Mouse (Mus musculus) liver, embryonic 14.5 days (tissue): ENCODE measurements around the gene Mbnl2. TPM values are rescaled to one million over a fixed set of nuclear protein-coding genes. Genes with fewer than 3 reads are reported as not detected.

Experiments
- ATAC-seq: fragments of 200-750 bp; cut with Nextera tagmentation; 2 replicates; pipeline ENCODE4 v1.8.0; 2017; ENCODE audit warnings: moderate number of reproducible peaks, mild to moderate bottlenecking, moderate library complexity; ENCODE audit not compliant: insufficient read depth
- DNase-seq, 3 experiments: peaks; one replicate each; pipeline ENCODE4 v3.0.0-alpha.2; 2012 to 2013; ENCODE audit warnings: low read depth in 3 of 3, low spot score in 3 of 3
- H3K27ac ChIP-seq: fragments of 300-500 bp; sonication (generic); 2 replicates; pipeline ENCODE4 v1.5.1; 2014; ENCODE audit warnings: moderate library complexity, mild to moderate bottlenecking, control low read depth, inconsistent platforms
- H3K27me3 ChIP-seq: fragments of 300-500 bp; sonication (generic); 2 replicates; pipeline ENCODE4 v1.6.1; 2014; ENCODE audit warnings: mild to moderate bottlenecking, low read length, moderate library complexity; ENCODE audit not compliant: control insufficient read depth, insufficient read depth
- H3K36me3 ChIP-seq: fragments of 300-500 bp; sonication (generic); replicated peaks from 2 replicates; pipeline ENCODE4 v1.6.1; 2014; ENCODE audit warnings: low read depth; ENCODE audit not compliant: control insufficient read depth, insufficient read depth
- H3K4me1 ChIP-seq, 2 experiments: fragments of 200-500 bp in 1 of 2; fragments of 300-500 bp in 1 of 2; sonication (generic) in 1 of 2; replicated peaks; 2 replicates each; pipeline ENCODE4 v1.6.1; 2012 to 2014; ENCODE audit warnings: antibody characterized with exemption in 1 of 2, inconsistent platforms in 1 of 2, low read length in 1 of 2; ENCODE audit not compliant: control insufficient read depth in 2 of 2, insufficient read depth in 2 of 2
- H3K4me2 ChIP-seq: fragments of 300-500 bp; sonication (generic); 2 replicates; pipeline ENCODE4 v1.6.1; 2014; ENCODE audit warnings: low read depth, mild to moderate bottlenecking, control low read depth, moderate library complexity
- H3K4me3 ChIP-seq, 2 experiments: fragments of 200-500 bp in 1 of 2; fragments of 300-500 bp in 1 of 2; sonication (generic) in 1 of 2; 2 replicates each; pipeline ENCODE4 v1.5.1; 2012 to 2014; ENCODE audit warnings: low read depth in 2 of 2, low read length in 2 of 2, mild to moderate bottlenecking in 2 of 2, control low read depth in 1 of 2, inconsistent platforms in 1 of 2, moderate library complexity in 1 of 2; ENCODE audit not compliant: insufficient read depth in 1 of 2
- H3K9ac ChIP-seq: fragments of 300-500 bp; sonication (generic); replicated peaks from 2 replicates; pipeline ENCODE4 v1.6.1; 2014; ENCODE audit warnings: mild to moderate bottlenecking, control low read depth, moderate library complexity
- H3K9me3 ChIP-seq: fragments of 300-500 bp; sonication (generic); 2 replicates; pipeline ENCODE4 v1.6.1; 2016; ENCODE audit warnings: low read length, mixed read lengths; ENCODE audit not compliant: control insufficient read depth
- CTCF ChIP-seq: IDR thresholded peaks from 2 replicates; pipeline ENCODE4 v1.5.1; 2016; ENCODE audit warnings: antibody characterized with exemption, low read depth, control low read depth
- EP300 ChIP-seq: IDR thresholded peaks from 2 replicates; pipeline ENCODE4 v1.6.1; 2016; ENCODE audit warnings: antibody characterized with exemption, low read depth
- WGBS: fragments of 180-500 bp; shearing (Covaris S2); extraction: QIAGEN DNeasy Blood & Tissue Kit; methylation state at CpG from one replicate; pipeline ENCODE4 v1.1.7; 2014; ENCODE audit not compliant: insufficient replicate concordance; 5-methylcytosine and 5-hydroxymethylcytosine counted together
- polyA plus RNA-seq, 2 experiments: library from polyadenylated mRNA; depleted of rRNA in 1 of 2; stranded (reverse) in 1 of 2; unstranded in 1 of 2; fragments of >200 nt; fragmentation: Nextera tagmentation in 1 of 2; extraction: Ambion mirVana in 1 of 2; gene quantifications; 2 replicates each; pipeline versions ENCODE4 v1.2.1 to v1.2.3; 2012 to 2014

Gene Mbnl2
- polyA plus RNA-seq, 2 experiments: 6.5 to 13.5 TPM

DNA sequence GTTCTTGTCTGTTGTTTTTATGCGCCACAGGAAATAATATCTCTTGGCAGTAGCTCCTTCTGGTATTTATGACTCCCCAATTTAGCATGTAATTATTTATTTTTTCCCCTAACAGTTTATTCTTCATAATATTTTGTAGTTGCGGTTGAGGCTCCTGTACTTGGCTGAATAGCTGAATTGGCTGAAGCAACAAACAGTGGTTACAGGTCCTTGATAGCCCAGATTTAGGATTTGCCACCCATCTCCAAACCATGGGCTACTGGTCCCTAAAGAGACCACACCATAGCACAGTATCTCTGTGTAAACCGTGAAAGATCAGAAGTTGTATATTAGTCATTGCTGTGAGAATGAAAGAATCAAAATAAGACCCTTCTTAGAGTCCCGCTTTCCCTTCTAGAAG lies 25.3 kb downstream of the Mbnl2 start:
- 78% methylated on average over 4 of the region's 4 CpGs for WGBS
- no peaks in the 10 kb centered on the region for H3K36me3 ChIP-seq
- H3K27me3 ChIP-seq: no peaks in the 10 kb centered on the region
- H3K4me1 ChIP-seq: peaks cover 0 to 19% of the 10 kb centered on the region in 2 experiments; a peak in 2 of 4 replicates
- no peak overlapping the region for H3K27ac ChIP-seq
- no peak overlapping the region for H3K9ac ChIP-seq
- no peak for TF ChIP-seq CTCF
- TF ChIP-seq EP300: no peak
- no peak overlapping the region for H3K4me2 ChIP-seq
- no peak for ATAC-seq
- no peak for DNase-seq
- no peak overlapping the region for H3K4me3 ChIP-seq
- no peaks in the 10 kb centered on the region for H3K9me3 ChIP-seq

DNA sequence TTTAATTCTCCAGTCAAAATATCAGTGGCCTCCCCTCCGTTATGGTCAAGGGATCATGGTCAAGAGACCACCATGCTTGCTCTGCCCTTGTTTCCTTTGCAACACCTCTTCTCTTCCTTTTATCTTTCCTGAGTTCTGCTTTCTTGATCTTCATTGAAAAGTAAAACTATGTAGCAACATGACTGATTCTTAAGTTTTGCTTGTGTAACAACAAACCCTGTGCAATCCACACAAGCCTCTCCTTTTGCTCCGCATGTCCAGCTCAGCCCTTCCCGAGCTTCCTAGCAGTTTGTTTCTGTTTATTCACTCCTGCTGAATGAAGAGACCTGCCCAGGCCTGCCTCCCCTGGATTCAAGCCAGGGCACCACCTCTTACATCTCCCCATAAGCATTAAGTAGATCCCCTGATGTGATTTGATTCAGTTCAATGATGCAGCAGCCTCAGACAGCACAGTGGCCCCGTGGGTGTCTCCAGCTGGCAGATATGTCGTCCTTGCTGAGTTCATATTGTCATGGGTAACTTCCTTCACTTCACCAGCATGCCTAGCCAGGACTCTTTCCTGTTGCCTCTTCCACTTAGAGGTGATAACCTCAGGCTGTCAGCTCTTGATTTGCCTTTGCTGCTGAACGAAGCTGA lies 27.6 kb downstream of the Mbnl2 start:
- no peaks in the 10 kb centered on the region for H3K27me3 ChIP-seq
- 26% methylated on average over 6 of the region's 6 CpGs for WGBS
- H3K9ac ChIP-seq: no peak overlapping the region
- H3K27ac ChIP-seq: no peak overlapping the region
- no peaks in the 10 kb centered on the region for H3K36me3 ChIP-seq
- no peaks in the 10 kb centered on the region for H3K9me3 ChIP-seq
- H3K4me3 ChIP-seq: no peak overlapping the region
- peaks cover 0 to 16% of the 10 kb centered on the region in 2 experiments; a peak in 2 of 4 replicates for H3K4me1 ChIP-seq
- H3K4me2 ChIP-seq: no peak overlapping the region
- ATAC-seq (no peak), DNase-seq (no peak)
- TF ChIP-seq EP300 (no peak), CTCF (no peak)

DNA sequence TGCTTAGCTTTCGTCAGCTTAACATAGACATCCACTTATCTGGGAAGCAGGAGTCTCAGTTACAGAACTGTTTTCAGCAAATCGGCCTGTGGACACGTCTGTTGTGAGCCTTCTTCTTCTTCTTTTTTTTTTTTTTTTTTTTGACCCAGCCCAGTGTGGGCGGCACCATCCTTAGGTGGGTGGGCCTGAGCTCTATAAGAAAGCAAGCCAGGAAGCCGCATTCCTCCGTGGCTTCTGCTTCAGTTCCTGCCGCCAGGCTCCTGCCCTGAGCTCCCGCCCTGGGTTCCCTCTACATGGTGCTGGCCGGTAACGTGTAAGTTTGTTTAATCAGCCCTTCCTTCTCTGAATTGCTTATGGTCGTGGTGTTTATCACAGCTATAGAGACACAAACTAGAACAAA lies 30.8 kb downstream of the Mbnl2 start:
- Histone ChIP-seq H3K9me3 (no peaks in the 10 kb centered on the region), H3K9ac (no peak overlapping the region), H3K27ac (no peak overlapping the region), H3K27me3 (no peaks in the 10 kb centered on the region), H3K36me3 (no peaks in the 10 kb centered on the region), H3K4me2 (peak overlapping the region; percentile 37), H3K4me3 (no peak overlapping the region), H3K4me1 (peaks cover 0 to 17% of the 10 kb centered on the region in 2 experiments; a peak in 2 of 4 replicates)
- TF ChIP-seq EP300 (no peak), CTCF (no peak)
- DNase-seq: peak; percentile 16 to 26 (median 17)
- ATAC-seq: peak; percentile 65; the same call in 1 of the 2 replicates
- WGBS: 14% methylated on average over 11 of the region's 11 CpGs

DNA sequence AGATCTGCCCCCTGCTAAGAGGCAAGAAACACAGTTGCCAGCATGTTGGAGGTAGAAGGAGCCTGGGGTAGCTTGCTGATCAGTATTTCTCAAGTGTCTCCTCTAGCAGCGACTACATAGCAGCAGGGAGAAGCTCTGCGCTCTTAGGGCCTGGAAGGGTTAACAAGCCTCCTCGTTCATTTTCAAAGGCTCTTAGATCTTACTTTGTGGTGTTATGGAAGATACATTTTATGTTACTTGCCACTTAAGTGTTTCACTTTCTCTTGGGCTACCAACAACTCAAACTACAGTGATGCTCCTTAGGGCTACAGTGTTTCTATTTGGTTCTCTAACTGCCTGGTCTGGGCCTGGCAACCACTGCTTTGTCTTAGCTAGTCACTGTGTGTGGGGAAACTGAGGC lies 31.9 kb downstream of the Mbnl2 start:
- ATAC-seq: no peak
- WGBS: 66% methylated on average over 3 of the region's 3 CpGs
- H3K9me3 ChIP-seq: no peaks in the 10 kb centered on the region
- H3K9ac ChIP-seq: no peak overlapping the region
- H3K27ac ChIP-seq: no peak overlapping the region
- H3K27me3 ChIP-seq: no peaks in the 10 kb centered on the region
- no peak overlapping the region for H3K4me3 ChIP-seq
- no peak overlapping the region for H3K4me2 ChIP-seq
- peaks cover 0 to 17% of the 10 kb centered on the region in 2 experiments; a peak in 2 of 4 replicates for H3K4me1 ChIP-seq
- H3K36me3 ChIP-seq: no peaks in the 10 kb centered on the region
- no peak for DNase-seq
- TF ChIP-seq EP300: no peak
- no peak for TF ChIP-seq CTCF

DNA sequence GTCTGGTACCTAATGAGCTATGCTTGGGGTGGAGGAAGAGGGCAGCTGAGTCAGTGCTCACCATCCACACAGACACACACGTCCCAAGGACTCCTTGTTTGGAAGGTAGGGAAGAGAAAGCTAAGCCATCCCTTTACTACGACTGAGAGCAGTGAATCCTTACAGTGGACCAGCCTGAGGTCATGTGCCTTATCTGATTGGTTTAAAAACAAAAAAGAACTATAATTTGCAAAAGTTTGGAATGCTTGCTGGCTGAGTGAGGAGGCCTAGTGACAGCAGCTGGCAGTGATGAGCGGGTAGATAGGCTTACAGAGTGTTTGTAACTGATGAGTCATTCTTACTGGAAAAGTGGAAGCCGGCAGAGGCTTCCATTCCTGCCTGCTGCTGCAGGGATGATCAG lies 32.5 kb downstream of the Mbnl2 start:
- DNase-seq (no peak), ATAC-seq (no peak)
- 28% methylated on average over 4 of the region's 4 CpGs for WGBS
- no peak overlapping the region for H3K4me2 ChIP-seq
- no peaks in the 10 kb centered on the region for H3K27me3 ChIP-seq
- H3K4me3 ChIP-seq: no peak overlapping the region
- no peak overlapping the region for H3K9ac ChIP-seq
- H3K36me3 ChIP-seq: no peaks in the 10 kb centered on the region
- no peaks in the 10 kb centered on the region for H3K9me3 ChIP-seq
- peaks cover 0 to 14% of the 10 kb centered on the region in 2 experiments; a peak in 2 of 4 replicates for H3K4me1 ChIP-seq
- TF ChIP-seq EP300: no peak
- TF ChIP-seq CTCF: no peak
- no peak overlapping the region for H3K27ac ChIP-seq
